Mouse (Mus musculus) thymus, adult 2 months (tissue): ENCODE results near the gene Gdf1.

ENCODE experiments used
- CTCF ChIP-seq: fragments of 200-500 bp; IDR thresholded peaks from 2 replicates; pipeline ENCODE4 v1.5.1; 2012; ENCODE audit warnings: mild to moderate bottlenecking, control low read depth, low read length, moderate library complexity, borderline replicate concordance; ENCODE audit not compliant: control insufficient read depth, poor library complexity, insufficient read depth; ENCODE audit errors: extremely low read depth
- POLR2A ChIP-seq: fragments of 200-500 bp; IDR thresholded peaks from 2 replicates; pipeline ENCODE4 v1.6.1; 2012; ENCODE audit warnings: mild to moderate bottlenecking, low read length, control low read depth, moderate library complexity; ENCODE audit not compliant: control insufficient read depth, poor library complexity, insufficient read depth; ENCODE audit errors: extremely low read depth

DNA sequence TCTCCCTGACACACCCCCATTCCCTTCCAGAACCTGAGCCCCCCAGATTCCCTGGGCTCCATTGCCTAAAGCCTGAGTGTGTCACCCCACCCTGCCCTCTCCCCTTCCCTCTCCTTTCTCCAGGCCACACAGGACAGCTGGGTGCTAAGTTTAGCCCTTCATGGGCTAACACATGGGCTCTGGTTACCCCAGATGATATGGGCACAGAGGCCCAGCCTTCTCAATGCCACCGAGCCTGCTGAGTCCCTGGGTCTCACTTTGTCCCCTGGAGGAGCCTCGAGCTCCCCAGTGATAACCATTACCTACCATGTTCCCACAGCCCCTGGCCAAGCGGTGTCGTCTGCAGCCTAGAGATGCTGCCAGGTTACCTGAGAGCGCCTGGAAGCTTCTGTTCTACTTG is 11.7 kb upstream of the Gdf1 start:
- TF ChIP-seq CTCF (no peak), POLR2A (no peak)
